Mouse (Mus musculus) lung, postnatal 0 days (tissue): ENCODE measurements around the gene Atxn7l1. TPM values are rescaled to one million over a fixed set of nuclear protein-coding genes. Genes with fewer than 3 reads are reported as not detected.

ENCODE experiments used
- ATAC-seq: fragments of 200-750 bp; cut with Nextera tagmentation; 2 replicates; pipeline ENCODE4 v1.8.0; 2017; ENCODE audit warnings: moderate library complexity
- DNase-seq: peaks from one replicate; pipeline ENCODE4 v3.0.0-alpha.2; 2016; ENCODE audit warnings: low spot score
- H3K27ac ChIP-seq: fragments of 300-500 bp; sonication (generic); 2 replicates; pipeline ENCODE4 v1.5.1; 2014; ENCODE audit warnings: antibody characterized with exemption, mild to moderate bottlenecking, low read length, mixed read lengths
- H3K27me3 ChIP-seq: fragments of 300-500 bp; sonication (generic); replicated peaks from 2 replicates; pipeline ENCODE4 v1.6.1; 2014; ENCODE audit warnings: low read length, mixed read lengths; ENCODE audit not compliant: insufficient read depth
- H3K36me3 ChIP-seq: fragments of 300-500 bp; sonication (generic); 2 replicates; pipeline ENCODE4 v1.6.1; 2014; ENCODE audit warnings: low read length, mixed read lengths; ENCODE audit not compliant: insufficient read depth
- H3K4me1 ChIP-seq: fragments of 300-500 bp; sonication (generic); 2 replicates; pipeline ENCODE4 v1.6.1; 2014; ENCODE audit warnings: antibody characterized with exemption, low read depth, low read length, mixed read lengths; ENCODE audit not compliant: insufficient read depth
- H3K4me2 ChIP-seq: fragments of 300-500 bp; sonication (generic); replicated peaks from 2 replicates; pipeline ENCODE4 v1.6.1; 2014; ENCODE audit warnings: low read depth, mild to moderate bottlenecking, low read length, moderate library complexity, mixed read lengths
- H3K4me3 ChIP-seq: fragments of 300-500 bp; sonication (generic); 2 replicates; pipeline ENCODE4 v1.5.1; 2014; ENCODE audit warnings: low read depth, low read length
- H3K9ac ChIP-seq: fragments of 300-500 bp; sonication (generic); replicated peaks from 2 replicates; pipeline ENCODE4 v1.6.1; 2014; ENCODE audit warnings: low read depth, mild to moderate bottlenecking
- H3K9me3 ChIP-seq: fragments of 300-500 bp; sonication (generic); 2 replicates; pipeline ENCODE4 v1.6.1; 2016; ENCODE audit warnings: low read length, mixed read lengths
- CTCF ChIP-seq: IDR thresholded peaks from 2 replicates; pipeline ENCODE4 v1.5.1; 2016; ENCODE audit warnings: antibody characterized with exemption, mild to moderate bottlenecking
- EP300 ChIP-seq: IDR thresholded peaks from 2 replicates; pipeline ENCODE4 v1.6.1; 2016; ENCODE audit warnings: antibody characterized with exemption, mild to moderate bottlenecking, control low read depth
- WGBS: fragments of 180-500 bp; shearing (Covaris S2); extraction: QIAGEN DNeasy Blood & Tissue Kit; methylation state at CpG from one replicate; pipeline ENCODE4 v1.1.7; 2014; 5-methylcytosine and 5-hydroxymethylcytosine counted together
- polyA plus RNA-seq: library from polyadenylated mRNA; unstranded; fragments of >200 nt; fragmentation: Nextera tagmentation; extraction: Ambion mirVana; gene quantifications from 2 replicates; pipeline ENCODE4 v1.2.1, GENCODE M21; 2015

The Atxn7l1 gene
- polyA plus RNA-seq, 1 experiment from 2014 or later = 10.2 TPM

DNA sequence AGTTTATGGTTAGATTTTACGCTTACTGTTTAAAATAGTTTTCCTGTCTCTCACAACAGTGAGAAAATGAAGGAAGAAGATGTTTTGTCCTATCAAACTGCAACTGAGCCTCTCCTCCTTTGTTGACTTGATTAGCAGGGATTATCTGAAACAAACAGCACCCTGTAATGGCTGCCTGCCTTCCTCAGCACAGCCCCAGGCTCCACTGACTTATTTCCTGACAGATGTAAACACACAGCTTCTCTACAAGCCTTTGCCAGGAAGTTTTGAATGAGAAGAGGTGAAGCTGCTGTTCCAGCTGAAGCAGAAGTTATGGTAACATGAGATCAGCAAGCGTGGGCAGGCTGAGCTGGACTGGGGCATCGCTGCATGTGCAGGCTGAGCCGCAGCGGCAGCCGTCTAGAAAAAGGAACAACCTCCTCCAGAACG lies 255.8 kb downstream of the Atxn7l1 start:
- Histone ChIP-seq H3K9me3 (no peaks in the 10 kb centered on the region), H3K4me2 (no peak overlapping the region), H3K4me1 (no peaks in the 10 kb centered on the region), H3K36me3 (no peaks in the 10 kb centered on the region), H3K9ac (no peak overlapping the region), H3K27ac (no peak overlapping the region), H3K27me3 (no peaks in the 10 kb centered on the region), H3K4me3 (no peak overlapping the region)
- ATAC-seq = peak; percentile 68
- peak; percentile 42 for DNase-seq
- 17% methylated on average over 7 of the region's 7 CpGs for WGBS
- TF ChIP-seq EP300 (no peak), CTCF (no peak)

DNA sequence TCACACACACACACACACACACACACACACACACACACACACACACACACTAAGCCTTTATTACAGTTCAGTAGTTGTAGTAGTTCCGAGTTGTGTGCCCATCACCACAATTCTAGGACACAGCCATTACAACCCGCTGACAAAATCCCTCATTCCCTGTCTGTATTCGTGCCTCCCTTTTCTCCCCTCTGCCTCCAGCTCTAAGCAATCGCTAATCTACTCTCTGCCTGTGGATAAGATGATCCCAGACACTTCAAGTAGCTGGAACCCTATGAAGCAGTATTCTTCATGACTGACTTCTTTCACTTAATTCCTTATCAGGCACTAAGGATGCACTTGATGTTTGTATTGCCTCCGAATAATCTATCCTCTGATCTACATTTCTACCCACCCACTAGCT lies 257.5 kb downstream of the Atxn7l1 start:
- TF ChIP-seq EP300 = no peak
- TF ChIP-seq CTCF = no peak
- DNase-seq (no peak), ATAC-seq (no peak)
- Histone ChIP-seq H3K36me3 (no peaks in the 10 kb centered on the region), H3K9me3 (no peaks in the 10 kb centered on the region), H3K9ac (no peak overlapping the region), H3K27me3 (no peaks in the 10 kb centered on the region), H3K4me3 (no peak overlapping the region), H3K4me2 (no peak overlapping the region), H3K4me1 (no peaks in the 10 kb centered on the region), H3K27ac (no peak overlapping the region)
- WGBS = 47% methylated on average over 5 of the region's 5 CpGs

GRCm38 (mm10) chr12:33405398-33406026 lies 258.0 kb downstream of the Atxn7l1 start:
- Histone ChIP-seq H3K27ac (no peak overlapping the region), H3K9me3 (no peaks in the 10 kb centered on the region), H3K36me3 (no peaks in the 10 kb centered on the region), H3K4me2 (no peak overlapping the region), H3K4me1 (no peaks in the 10 kb centered on the region), H3K9ac (no peak overlapping the region), H3K27me3 (no peaks in the 10 kb centered on the region), H3K4me3 (no peak overlapping the region)
- 21% methylated on average over 6 of the region's 6 CpGs for WGBS
- TF ChIP-seq EP300 (no peak), CTCF (no peak)
- peak; percentile 55 for ATAC-seq
- peak; percentile 16 for DNase-seq

DNA sequence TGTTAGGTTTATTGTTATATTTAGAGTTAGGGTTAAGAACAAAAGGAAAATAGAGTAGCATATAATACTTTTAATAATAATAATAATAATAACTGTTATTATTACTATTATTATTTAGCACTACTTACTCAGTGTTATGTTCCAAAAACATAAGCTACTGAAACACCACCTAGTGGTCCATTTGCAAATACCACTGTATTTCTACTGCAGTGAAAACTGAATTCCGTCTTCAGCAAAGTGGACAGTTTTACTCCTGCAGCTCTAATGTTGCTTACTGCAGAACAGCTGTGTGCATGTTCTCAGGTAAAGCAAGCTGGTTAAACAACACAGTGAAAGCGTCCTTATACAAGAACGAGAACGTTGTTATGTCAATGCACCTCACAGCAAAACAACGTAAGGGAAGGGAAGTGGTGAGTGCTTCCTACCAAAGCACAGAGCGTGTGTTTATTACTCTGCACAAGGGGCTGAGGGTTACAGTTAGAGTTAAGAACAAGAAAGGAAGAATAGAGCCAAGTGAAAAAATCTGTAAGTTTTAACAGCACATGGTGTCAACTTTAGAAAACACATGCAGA lies 264.2 kb downstream of the Atxn7l1 start:
- ATAC-seq (no peak), DNase-seq (no peak)
- TF ChIP-seq EP300 = no peak
- TF ChIP-seq CTCF = peak; percentile 56
- Histone ChIP-seq H3K9ac (no peak overlapping the region), H3K4me2 (no peak overlapping the region), H3K36me3 (no peaks in the 10 kb centered on the region), H3K27me3 (no peaks in the 10 kb centered on the region), H3K4me3 (no peak overlapping the region), H3K27ac (no peak overlapping the region), H3K4me1 (no peaks in the 10 kb centered on the region), H3K9me3 (no peaks in the 10 kb centered on the region)
- 44% methylated on average over 6 of the region's 6 CpGs for WGBS

Other genes starting within 250 kb of the Atxn7l1 start
- gene Sypl, start 193.8 kb upstream of the Atxn7l1 start, polyA plus RNA-seq = 237 and 251 TPM in 2 replicates
- 5.6 and 6.5 TPM in 2 replicates for gene Cdhr3, start 54.8 kb upstream of the Atxn7l1 start, polyA plus RNA-seq
- 17.0 and 17.7 TPM in 2 replicates for gene Efcab10, start 247.2 kb downstream of the Atxn7l1 start, polyA plus RNA-seq